Mouse (Mus musculus): ENCODE data around the gene Taf12. TPM values are rescaled to one million over a fixed set of nuclear protein-coding genes. Genes with fewer than 3 reads are reported as not detected.

The Taf12 gene
- polyA plus RNA-seq, 1 experiment from 2014 or later, result 40.8 TPM

DNA sequence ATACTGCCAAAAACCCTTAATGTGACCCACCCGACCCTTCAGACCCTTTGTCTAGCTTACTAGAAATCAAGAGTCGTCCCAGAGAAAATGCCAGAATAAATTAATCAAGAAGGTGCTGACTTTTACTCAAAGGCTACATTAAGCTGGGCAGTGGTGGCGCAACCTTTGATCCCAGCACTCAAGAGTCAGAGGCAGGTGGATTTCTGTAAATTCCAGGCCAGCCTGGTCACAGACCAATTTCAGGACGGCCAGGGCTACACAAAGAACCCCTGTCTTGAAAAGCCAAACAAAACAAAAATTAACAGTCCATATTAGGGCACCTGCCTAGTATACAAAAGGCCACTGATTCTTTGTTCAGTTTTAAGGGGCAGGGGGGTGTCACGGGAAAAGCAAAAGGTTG, 52.3 kb downstream of the Taf12 start:
- Histone ChIP-seq H3K4me3 (replicated peaks; ENCODE audit: low read length) (no peak overlapping the region), H3K27me3 (ENCODE audit: control insufficient read depth, insufficient read depth, low read length) (no peaks in the 10 kb centered on the region), H3K4me2 (replicated peaks) (no peak overlapping the region), H3K9me3 (ENCODE audit: control insufficient read depth, low read length) (no peaks in the 10 kb centered on the region), H3K4me1 (replicated peaks; ENCODE audit: control insufficient read depth, insufficient read depth, low read length) (peaks cover 12% of the 10 kb centered on the region), H3K9ac (no peak overlapping the region), H3K27ac (no peak overlapping the region), H3K36me3 (replicated peaks; ENCODE audit: control insufficient read depth, insufficient read depth) (peaks cover 42% of the 10 kb centered on the region)
- no peak for DNase-seq (ENCODE audit: low spot score)
- no peak for ATAC-seq (ENCODE audit: low FRiP score)
- 82% methylated on average over 5 of the region's 5 CpGs for WGBS

DNA sequence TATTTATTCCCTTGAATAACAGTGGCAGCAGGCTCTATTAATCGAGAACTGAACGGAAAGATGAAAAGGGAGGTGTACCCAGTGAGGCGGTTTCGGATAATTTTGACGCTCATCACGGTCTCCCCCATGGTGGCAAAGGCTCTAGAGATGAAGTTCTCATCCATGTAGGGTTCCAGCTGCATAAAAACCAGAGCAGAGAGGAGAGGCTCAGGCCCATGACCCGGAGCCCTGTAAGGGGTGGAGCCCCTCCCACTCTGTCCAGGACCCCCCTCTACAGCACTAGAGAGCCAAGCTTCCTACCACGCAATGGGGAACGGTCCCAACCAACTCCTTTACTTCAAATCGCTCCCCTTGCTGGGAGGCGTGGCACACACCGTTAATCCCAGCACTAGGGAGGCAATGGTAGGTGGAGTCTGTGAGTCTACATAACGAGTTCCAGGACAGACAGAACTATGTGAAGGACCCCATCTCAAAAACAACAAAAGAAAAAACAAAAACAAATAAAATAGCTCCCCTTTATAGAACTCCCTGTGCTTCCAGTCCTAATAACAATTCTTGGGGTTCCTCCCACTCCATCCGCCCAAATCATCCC, 54.3 kb downstream of the Taf12 start:
- no peaks in the 10 kb centered on the region for H3K9me3 ChIP-seq (ENCODE audit: control insufficient read depth, low read length)
- H3K27ac ChIP-seq, result peak overlapping the region; percentile 69; the same call in 1 of the 2 replicates
- DNase-seq (ENCODE audit: low spot score), result no peak
- WGBS, result 48% methylated on average over 14 of the region's 14 CpGs
- H3K9ac ChIP-seq, result peak overlapping the region; percentile 80
- peaks cover 29% of the 10 kb centered on the region for H3K36me3 ChIP-seq (replicated peaks; ENCODE audit: control insufficient read depth, insufficient read depth)
- ATAC-seq (ENCODE audit: low FRiP score), result no peak
- H3K4me2 ChIP-seq (replicated peaks), result peak overlapping the region; percentile 67
- peak overlapping the region; percentile 64 for H3K4me3 ChIP-seq (replicated peaks; ENCODE audit: low read length)
- H3K27me3 ChIP-seq (ENCODE audit: control insufficient read depth, insufficient read depth, low read length), result no peaks in the 10 kb centered on the region
- H3K4me1 ChIP-seq (replicated peaks; ENCODE audit: control insufficient read depth, insufficient read depth, low read length), result peaks cover 12% of the 10 kb centered on the region

DNA sequence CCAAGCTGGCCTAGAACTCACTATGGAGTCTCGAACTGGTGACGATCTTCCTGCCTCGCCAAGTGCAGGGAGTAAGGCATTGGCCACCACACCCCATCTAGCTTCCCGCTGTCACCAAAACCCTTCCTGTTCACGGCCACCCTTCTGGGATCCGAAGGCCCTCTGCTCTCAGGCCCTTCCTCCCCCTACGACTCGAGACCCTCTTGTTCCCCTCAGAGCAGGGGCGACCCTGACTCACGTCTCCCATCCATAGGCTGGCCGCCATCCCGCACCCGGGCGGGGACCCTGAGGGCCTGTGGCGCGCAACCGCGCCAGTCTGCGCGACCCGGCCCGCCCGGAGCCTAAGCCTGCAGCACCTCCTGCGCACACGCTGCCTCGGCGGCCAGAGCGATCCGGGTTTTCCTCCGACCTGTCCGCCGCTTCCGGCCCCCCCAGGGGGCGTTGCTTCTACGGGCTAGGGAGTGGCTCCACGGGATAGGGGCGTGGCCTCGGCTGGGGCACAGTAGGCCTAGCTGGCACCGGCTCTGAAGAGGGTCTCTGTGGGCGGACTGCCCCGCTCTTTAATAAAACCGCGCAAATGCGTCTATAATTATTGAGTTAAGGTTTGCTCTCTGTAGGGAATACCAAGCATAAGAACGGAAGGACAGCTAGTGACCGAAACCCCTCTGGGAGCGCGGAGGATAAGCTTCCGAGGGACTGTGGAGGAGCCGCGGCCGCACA, 55.1 kb downstream of the Taf12 start, which contains the start of gene Trnau1ap:
Gene Trnau1ap, minus strand, starts transcription at position 424 of the 720 bp plus-strand sequence.
- DNase-seq (ENCODE audit: low spot score), result peak; percentile 88
- no peaks in the 10 kb centered on the region for H3K27me3 ChIP-seq (ENCODE audit: control insufficient read depth, insufficient read depth, low read length)
- peak within 1 kb of the TSS; percentile 80 for H3K9ac ChIP-seq
- H3K27ac ChIP-seq, result peak within 1 kb of the TSS; percentile 69
- no peaks in the 10 kb centered on the region for H3K9me3 ChIP-seq (ENCODE audit: control insufficient read depth, low read length)
- H3K4me1 ChIP-seq (replicated peaks; ENCODE audit: control insufficient read depth, insufficient read depth, low read length), result peaks cover 12% of the 10 kb centered on the region
- peaks cover 30% of the 10 kb centered on the region for H3K36me3 ChIP-seq (replicated peaks; ENCODE audit: control insufficient read depth, insufficient read depth)
- WGBS, result under 1% methylated on average over 52 of the region's 52 CpGs
- peak; percentile 95 for ATAC-seq (ENCODE audit: low FRiP score)
- H3K4me3 ChIP-seq (replicated peaks; ENCODE audit: low read length), result peak within 1 kb of the TSS; percentile 64
- peak within 1 kb of the TSS; percentile 67 for H3K4me2 ChIP-seq (replicated peaks)

DNA sequence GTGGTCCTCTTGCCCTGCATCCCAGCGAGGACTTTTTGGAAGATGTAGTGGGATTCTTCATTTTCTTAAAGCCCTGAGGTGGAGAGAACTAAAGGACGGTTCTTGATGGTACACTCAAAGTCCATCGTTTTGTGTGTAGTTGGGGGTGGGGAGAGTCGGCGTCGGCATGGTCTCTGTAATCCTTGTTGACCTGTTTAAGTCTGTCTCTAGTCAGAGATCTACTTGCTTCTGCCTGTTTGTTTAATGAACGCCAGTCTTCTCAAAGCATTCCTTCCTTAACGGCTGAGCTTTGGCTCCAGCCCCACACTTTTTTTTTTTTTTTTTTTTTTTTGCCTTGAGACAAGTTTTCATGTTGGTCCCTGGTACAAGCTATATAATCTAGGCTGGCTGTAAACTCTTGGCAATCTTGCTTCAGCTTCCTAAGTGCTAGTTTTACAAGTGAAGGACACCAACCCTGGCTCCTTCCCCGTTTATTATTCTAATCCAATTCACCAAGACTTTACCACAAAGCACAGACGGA, 55.7 kb downstream of the Taf12 start:
- 15% methylated on average over 10 of the region's 10 CpGs for WGBS
- peaks cover 12% of the 10 kb centered on the region for H3K4me1 ChIP-seq (replicated peaks; ENCODE audit: control insufficient read depth, insufficient read depth, low read length)

DNA sequence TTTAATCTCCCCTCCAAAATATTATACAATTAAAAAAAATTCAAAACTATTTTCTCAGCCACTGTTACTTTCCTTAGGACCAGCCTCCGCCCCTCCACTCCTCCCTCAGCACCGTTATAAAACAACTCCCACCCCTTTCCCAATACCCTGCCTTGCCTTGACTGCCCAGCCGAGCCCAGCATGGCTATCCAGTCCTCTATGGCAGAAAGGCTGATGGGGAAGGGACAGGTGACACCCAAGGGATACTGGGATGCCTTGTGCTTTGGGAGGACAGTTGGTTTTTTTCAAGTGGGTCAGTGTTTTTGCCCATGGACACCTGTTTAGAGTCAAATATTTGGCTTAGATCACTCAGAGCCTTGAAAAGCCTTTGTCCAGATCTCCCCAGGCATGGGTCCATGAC, 57.8 kb downstream of the Taf12 start:
- Histone ChIP-seq H3K9me3 (ENCODE audit: control insufficient read depth, low read length) (no peaks in the 10 kb centered on the region), H3K4me2 (replicated peaks) (no peak overlapping the region), H3K27ac (no peak overlapping the region), H3K9ac (no peak overlapping the region), H3K4me3 (replicated peaks; ENCODE audit: low read length) (no peak overlapping the region), H3K4me1 (replicated peaks; ENCODE audit: control insufficient read depth, insufficient read depth, low read length) (peaks cover 12% of the 10 kb centered on the region), H3K27me3 (ENCODE audit: control insufficient read depth, insufficient read depth, low read length) (no peaks in the 10 kb centered on the region), H3K36me3 (replicated peaks; ENCODE audit: control insufficient read depth, insufficient read depth) (peaks cover 32% of the 10 kb centered on the region)
- WGBS, result 78% methylated on average over 3 of the region's 3 CpGs
- ATAC-seq (ENCODE audit: low FRiP score), result no peak
- DNase-seq (ENCODE audit: low spot score), result no peak

More for the DNA sequence above, 55.7 kb downstream of the Taf12 start:
- H3K36me3 ChIP-seq (replicated peaks; ENCODE audit: control insufficient read depth, insufficient read depth), result peaks cover 29% of the 10 kb centered on the region
- H3K9me3 ChIP-seq (ENCODE audit: control insufficient read depth, low read length), result no peaks in the 10 kb centered on the region
- ATAC-seq (ENCODE audit: low FRiP score) (no peak), DNase-seq (ENCODE audit: low spot score) (no peak)
- H3K4me3 ChIP-seq (replicated peaks; ENCODE audit: low read length), result peak overlapping the region; percentile 64
- H3K4me2 ChIP-seq (replicated peaks), result peak overlapping the region; percentile 67
- H3K9ac ChIP-seq, result peak overlapping the region; percentile 80
- H3K27ac ChIP-seq, result peak overlapping the region; percentile 69; the same call in 1 of the 2 replicates
- H3K27me3 ChIP-seq (ENCODE audit: control insufficient read depth, insufficient read depth, low read length), result no peaks in the 10 kb centered on the region

DNA sequence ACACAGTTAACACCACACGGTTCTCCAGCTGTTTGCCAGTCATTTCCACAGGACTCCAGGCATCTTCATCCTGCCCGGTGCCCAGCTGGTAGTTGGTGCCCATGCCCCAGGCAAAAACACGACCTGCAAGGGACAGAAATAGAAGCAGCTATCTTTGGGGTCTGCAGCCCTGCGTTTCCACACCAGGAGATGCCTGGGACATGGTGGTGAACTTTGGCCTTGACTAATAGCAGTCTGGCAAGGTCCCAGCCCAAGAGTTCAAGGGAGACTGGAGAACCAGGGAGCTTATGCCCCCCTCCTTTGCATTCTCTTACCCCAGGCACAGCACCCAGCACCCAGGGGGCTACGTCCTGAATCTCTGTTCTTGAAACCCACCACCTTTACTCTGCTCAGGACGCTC, 58.7 kb downstream of the Taf12 start:
- Histone ChIP-seq H3K36me3 (replicated peaks; ENCODE audit: control insufficient read depth, insufficient read depth) (peaks cover 38% of the 10 kb centered on the region), H3K27ac (no peak overlapping the region), H3K4me1 (replicated peaks; ENCODE audit: control insufficient read depth, insufficient read depth, low read length) (peaks cover 10% of the 10 kb centered on the region), H3K4me3 (replicated peaks; ENCODE audit: low read length) (no peak overlapping the region), H3K27me3 (ENCODE audit: control insufficient read depth, insufficient read depth, low read length) (no peaks in the 10 kb centered on the region), H3K9me3 (ENCODE audit: control insufficient read depth, low read length) (no peaks in the 10 kb centered on the region), H3K4me2 (replicated peaks) (no peak overlapping the region), H3K9ac (no peak overlapping the region)
- ATAC-seq (ENCODE audit: low FRiP score) (no peak), DNase-seq (ENCODE audit: low spot score) (no peak)
- 91% methylated on average over 6 of the region's 6 CpGs for WGBS

DNA sequence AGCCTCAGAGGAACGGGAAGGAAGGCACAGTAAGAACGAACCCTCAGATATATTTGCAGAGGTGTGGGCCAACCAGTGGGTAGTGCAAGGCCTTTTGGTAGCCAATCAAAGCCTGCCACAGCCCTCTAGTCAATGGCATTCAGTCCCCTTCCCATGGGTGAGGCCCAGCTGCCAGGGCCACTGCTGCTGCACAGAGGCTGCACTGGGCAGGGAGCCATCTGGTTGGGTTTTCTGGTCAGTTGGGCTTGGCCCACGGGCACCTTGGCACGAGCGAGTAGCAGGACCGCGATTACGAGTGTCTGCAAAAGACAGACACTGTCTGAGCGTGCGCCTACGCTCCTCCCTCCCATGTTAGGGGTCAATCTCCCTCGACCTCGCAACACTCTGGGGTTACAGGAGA, 64.8 kb downstream of the Taf12 start:
- H3K9me3 ChIP-seq (ENCODE audit: control insufficient read depth, low read length), result no peaks in the 10 kb centered on the region
- no peak for DNase-seq (ENCODE audit: low spot score)
- H3K36me3 ChIP-seq (replicated peaks; ENCODE audit: control insufficient read depth, insufficient read depth), result peaks cover 44% of the 10 kb centered on the region
- H3K9ac ChIP-seq, result no peak overlapping the region
- H3K4me3 ChIP-seq (replicated peaks; ENCODE audit: low read length), result no peak overlapping the region
- no peak for ATAC-seq (ENCODE audit: low FRiP score)
- H3K27ac ChIP-seq, result no peak overlapping the region
- peaks cover 3% of the 10 kb centered on the region; the same call in 1 of the 2 replicates for H3K4me1 ChIP-seq (replicated peaks; ENCODE audit: control insufficient read depth, insufficient read depth, low read length)
- no peaks in the 10 kb centered on the region for H3K27me3 ChIP-seq (ENCODE audit: control insufficient read depth, insufficient read depth, low read length)
- H3K4me2 ChIP-seq (replicated peaks), result no peak overlapping the region
- WGBS, result 88% methylated on average over 13 of the region's 13 CpGs

DNA sequence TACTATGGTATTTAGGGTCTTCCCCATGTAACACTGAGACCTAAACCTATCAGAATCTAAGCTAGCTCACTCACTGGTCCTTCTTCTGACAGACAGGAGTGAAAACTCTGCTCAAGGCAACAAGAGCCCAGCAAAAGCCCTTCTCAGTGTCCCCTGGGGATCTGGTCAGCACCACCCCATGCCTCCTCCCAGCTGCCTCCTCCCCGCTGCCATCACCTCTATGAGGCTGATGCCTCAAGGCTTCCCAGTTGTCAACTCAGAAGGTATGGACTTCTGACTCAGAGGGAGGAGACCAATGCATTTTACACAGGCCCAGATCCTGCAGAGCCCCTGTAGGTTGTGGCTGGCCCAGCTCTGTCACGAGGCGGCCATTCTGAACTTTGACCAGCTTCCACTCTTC, 67.3 kb downstream of the Taf12 start:
- ATAC-seq (ENCODE audit: low FRiP score) (no peak), DNase-seq (ENCODE audit: low spot score) (no peak)
- Histone ChIP-seq H3K4me3 (replicated peaks; ENCODE audit: low read length) (no peak overlapping the region), H3K27me3 (ENCODE audit: control insufficient read depth, insufficient read depth, low read length) (no peaks in the 10 kb centered on the region), H3K9me3 (ENCODE audit: control insufficient read depth, low read length) (no peaks in the 10 kb centered on the region), H3K27ac (no peak overlapping the region), H3K9ac (no peak overlapping the region), H3K4me2 (replicated peaks) (no peak overlapping the region), H3K4me1 (replicated peaks; ENCODE audit: control insufficient read depth, insufficient read depth, low read length) (peaks cover 14% of the 10 kb centered on the region), H3K36me3 (replicated peaks; ENCODE audit: control insufficient read depth, insufficient read depth) (peaks cover 24% of the 10 kb centered on the region)
- 92% methylated on average over 3 of the region's 3 CpGs for WGBS

DNA sequence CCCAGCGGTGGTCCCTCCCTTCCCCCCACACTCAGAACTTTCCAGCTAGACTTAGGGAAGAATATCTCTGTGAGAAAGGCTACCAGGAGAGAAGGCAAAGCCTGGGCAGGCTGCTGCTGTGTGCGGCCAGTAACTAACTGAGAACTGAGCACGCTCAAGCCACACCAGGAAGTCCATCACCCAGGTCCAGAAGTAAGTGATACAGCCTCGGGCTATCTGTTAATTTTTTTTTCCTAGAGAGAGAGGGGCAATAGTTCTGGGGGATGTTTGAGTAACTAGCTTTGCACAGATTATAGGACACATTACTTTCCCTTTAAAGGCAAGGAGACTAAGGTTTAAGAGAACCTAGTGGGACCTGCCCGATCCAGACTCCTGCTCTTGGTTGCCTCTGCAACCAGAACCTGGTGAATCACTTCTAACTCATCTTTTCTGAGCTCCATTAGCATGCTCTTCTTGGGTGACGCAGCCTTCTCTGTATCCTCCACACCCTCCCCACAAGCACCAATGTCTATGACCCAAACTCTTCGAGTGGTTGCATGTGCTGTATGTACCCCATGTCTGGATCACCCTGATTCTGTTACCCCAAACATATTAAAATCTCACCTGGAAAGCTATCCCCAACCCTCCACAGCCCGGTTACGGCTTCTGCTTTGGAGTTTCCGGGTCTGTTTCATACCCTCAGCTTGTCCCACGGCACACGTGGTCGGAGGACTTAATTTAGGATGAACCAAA, 70.4 kb downstream of the Taf12 start:
- Histone ChIP-seq H3K9ac (peak overlapping the region; percentile 74), H3K27ac (no peak overlapping the region), H3K27me3 (ENCODE audit: control insufficient read depth, insufficient read depth, low read length) (no peaks in the 10 kb centered on the region), H3K9me3 (ENCODE audit: control insufficient read depth, low read length) (no peaks in the 10 kb centered on the region), H3K4me2 (replicated peaks) (peak overlapping the region; percentile 82), H3K36me3 (replicated peaks; ENCODE audit: control insufficient read depth, insufficient read depth) (peaks cover 3% of the 10 kb centered on the region), H3K4me1 (replicated peaks; ENCODE audit: control insufficient read depth, insufficient read depth, low read length) (peaks cover 14% of the 10 kb centered on the region), H3K4me3 (replicated peaks; ENCODE audit: low read length) (peak overlapping the region; percentile 78)
- WGBS, result 8% methylated on average over 13 of the region's 13 CpGs
- ATAC-seq (ENCODE audit: low FRiP score) (peak; percentile 40; the same call in 1 of the 2 replicates), DNase-seq (ENCODE audit: low spot score) (no peak)
